In genomic region chr9:57990438-57991110, GRCm38 (mm10) we compare ENCODE assay signal across 8 mouse cellular contexts. TPM values are rescaled to one million over a fixed set of nuclear protein-coding genes. Genes with fewer than 3 reads are reported as not detected.
A peak's percentile ranks its signal among the peaks of the same experiment; 100 is the strongest.
DNase-seq lines count a peak whose midpoint lies in the region; ATAC-seq and TF ChIP-seq lines count a peak whose summit lies in the region.

No protein-coding gene starts in this region.

- H3K4me3 ChIP-seq in cortical plate, adult 2 months (ENCODE audit: insufficient read depth, low read length) = no peak overlapping the region
- H3K4me3 ChIP-seq in liver, embryonic 14.5 days (ENCODE audit: insufficient read depth in 1 of 2, low read depth in 2 of 2, low read length in 2 of 2) = no peak overlapping the region

- TF ChIP-seq CTCF in cortical plate, adult 2 months (IDR thresholded peaks at IDR 0.05; ENCODE audit: extremely low read depth, insufficient read depth, low read length) = peak; percentile 62
- peak; percentile 84 for TF ChIP-seq CTCF in liver, embryonic 14.5 days (IDR thresholded peaks at IDR 0.05; ENCODE audit: low read depth)

- H3K27ac ChIP-seq in cortical plate, adult 2 months (ENCODE audit: insufficient read depth, low read length) = no peak overlapping the region
- no peak overlapping the region for H3K27ac ChIP-seq in liver, embryonic 14.5 days

- TF ChIP-seq EP300 in liver, embryonic 14.5 days (IDR thresholded peaks at IDR 0.05; ENCODE audit: low read depth) = no peak

- intact Hi-C loops in heart, postnatal 25 days (cut with DNase I) = no loop called here

- H3K9ac ChIP-seq in liver, embryonic 14.5 days (replicated peaks) = no peak overlapping the region

- no peak for TF ChIP-seq POLR2A in cortical plate, adult 2 months (IDR thresholded peaks at IDR 0.05; ENCODE audit: extremely low read depth, insufficient read depth, low read length)

- H3K4me1 ChIP-seq in cortical plate, adult 2 months (ENCODE audit: control insufficient read depth, insufficient read depth, low read length) = peaks cover 4% of the 10 kb centered on the region; the same call in 1 of the 2 replicates
- H3K4me1 ChIP-seq in liver, embryonic 14.5 days (replicated peaks; ENCODE audit: control insufficient read depth in 2 of 2, insufficient read depth in 2 of 2, low read length in 1 of 2) = no peaks in the 10 kb centered on the region

- no peak for ATAC-seq in liver, embryonic 14.5 days (ENCODE audit: insufficient read depth)

- no peak overlapping the region for H3K4me2 ChIP-seq in liver, embryonic 14.5 days (ENCODE audit: low read depth)

- peak; percentile 47 to 48 for DNase-seq in heart, adult 9 months (ENCODE audit: low spot score in 2 of 2)
- DNase-seq in heart, postnatal 25 days (ENCODE audit: low spot score) = no peak
- DNase-seq in A20 (ENCODE audit: low read depth, low spot score) = peak; percentile 88
- peak; percentile 52 for DNase-seq in T-cell, adult 2 months (ENCODE audit: low spot score)
- DNase-seq in liver, embryonic 14.5 days (ENCODE audit: low read depth in 3 of 3, low spot score in 3 of 3) = peak in 1 of 3 experiments; percentile 17
- peak; percentile 83 for DNase-seq in thymus, postnatal 0 days (ENCODE audit: low spot score)
- no peak for DNase-seq in right cerebral cortex, postnatal 4 days

- H3K9me3 ChIP-seq in liver, embryonic 14.5 days (ENCODE audit: control insufficient read depth, low read length) = no peaks in the 10 kb centered on the region

- H3K36me3 ChIP-seq in liver, embryonic 14.5 days (replicated peaks; ENCODE audit: control insufficient read depth, insufficient read depth, low read depth) = no peaks in the 10 kb centered on the region

- WGBS in liver, embryonic 14.5 days (ENCODE audit: insufficient replicate concordance) = 26% methylated on average over 10 of the region's 10 CpGs

- H3K27me3 ChIP-seq in liver, embryonic 14.5 days (ENCODE audit: control insufficient read depth, insufficient read depth, low read length) = no peaks in the 10 kb centered on the region

RNA-seq across cellular contexts. Expression of gene Cyp11a1, which starts 15.6 kb away (rescaled TPM):
- not detected for total RNA-seq in heart, postnatal 25 days (2021)
- 8.3 and 9.0 TPM in 2 replicates for polyA plus RNA-seq in cortical plate, adult 2 months (2012; rRNA removed)
- polyA plus RNA-seq in liver, embryonic 14.5 days (2012; rRNA removed) = 0.32 and 0.37 TPM in 2 replicates
- 0.49 and 0.55 TPM in 2 replicates for polyA plus RNA-seq in liver, embryonic 14.5 days (2014; fragmentation: Nextera tagmentation; extraction: Ambion mirVana)
- polyA plus RNA-seq in thymus, postnatal 0 days (2015; fragmentation: Nextera tagmentation; extraction: Ambion mirVana) = 2.2 and 2.7 TPM in 2 replicates

RNA-seq across cellular contexts. Expression of gene Sema7a, which starts 50.7 kb away (rescaled TPM):
- 10 to 100 TPM; 18.8 to 28.5 TPM for total RNA-seq in heart, postnatal 25 days (2021)
- polyA plus RNA-seq in cortical plate, adult 2 months (2012; rRNA removed) = 147 and 154 TPM in 2 replicates
- polyA plus RNA-seq in liver, embryonic 14.5 days (2012; rRNA removed) = 0.08 and 0.14 TPM in 2 replicates
- not detected in 2 replicates for polyA plus RNA-seq in liver, embryonic 14.5 days (2014; fragmentation: Nextera tagmentation; extraction: Ambion mirVana)
- polyA plus RNA-seq in thymus, postnatal 0 days (2015; fragmentation: Nextera tagmentation; extraction: Ambion mirVana) = 3.4 and 4.0 TPM in 2 replicates

Comparison
In these comparisons a context has a peak if more than half of its experiments do, and no peak if none do; other contexts are left out.
1. DNase-seq: peak in heart, adult 9 months (2 of 2), A20 (single experiment), T-cell, adult 2 months (single experiment) and thymus, postnatal 0 days (single experiment); none in heart, postnatal 25 days (single experiment) and right cerebral cortex, postnatal 4 days (single experiment).
2. RNA of gene Sema7a, which starts 50.7 kb away (polyA plus RNA-seq): 147 to 154 TPM in cortical plate, adult 2 months; 3.4 to 4.0 TPM in thymus, postnatal 0 days and 0.08 to 0.14 TPM in liver, embryonic 14.5 days; every median in the first group is over 10 times any median in the second.